Mouse (Mus musculus) lung, embryonic 15.5 days (tissue): Measurements from ENCODE around the gene Ifna2. TPM values are rescaled to one million over a fixed set of nuclear protein-coding genes. Genes with fewer than 3 reads are reported as not detected.

ENCODE experiments used
- ATAC-seq: fragments of 200-750 bp; cut with Nextera tagmentation; 2 replicates; pipeline ENCODE4 v1.8.0; 2017; ENCODE audit warnings: moderate number of reproducible peaks, borderline replicate concordance; ENCODE audit not compliant: low FRiP score, low TSS enrichment; ENCODE audit errors: extremely low read depth
- H3K27ac ChIP-seq: fragments of 300-500 bp; sonication (generic); 2 replicates; pipeline ENCODE4 v1.5.1; 2015; ENCODE audit warnings: moderate library complexity, mild to moderate bottlenecking, inconsistent platforms
- H3K27me3 ChIP-seq: fragments of 300-500 bp; sonication (generic); 2 replicates; pipeline ENCODE4 v1.6.1; 2015; ENCODE audit warnings: inconsistent platforms
- H3K36me3 ChIP-seq: fragments of 300-500 bp; sonication (generic); 2 replicates; pipeline ENCODE4 v1.6.1; 2015; ENCODE audit warnings: inconsistent platforms
- H3K4me1 ChIP-seq: fragments of 300-500 bp; sonication (generic); 2 replicates; pipeline ENCODE4 v1.6.1; 2015; ENCODE audit warnings: inconsistent platforms
- H3K4me2 ChIP-seq: fragments of 300-500 bp; sonication (generic); 2 replicates; pipeline ENCODE4 v1.6.1; 2015; ENCODE audit warnings: inconsistent platforms, mild to moderate bottlenecking, moderate library complexity
- H3K4me3 ChIP-seq: fragments of 300-500 bp; sonication (generic); 2 replicates; pipeline ENCODE4 v1.5.1; 2015; ENCODE audit warnings: mild to moderate bottlenecking, inconsistent platforms
- H3K9ac ChIP-seq: fragments of 300-500 bp; sonication (generic); 2 replicates; pipeline ENCODE4 v1.6.1; 2015; ENCODE audit warnings: inconsistent platforms
- H3K9me3 ChIP-seq: fragments of 300-500 bp; sonication (generic); 2 replicates; pipeline ENCODE4 v1.6.1; 2016; ENCODE audit warnings: inconsistent platforms
- WGBS: fragments of 180-500 bp; shearing (Covaris S2); methylation state at CpG from one replicate; pipeline ENCODE4 v1.1.7; 2015; 5-methylcytosine and 5-hydroxymethylcytosine counted together
- polyA plus RNA-seq: library from polyadenylated mRNA; unstranded; fragments of >200 nt; fragmentation: Nextera tagmentation; extraction: Ambion mirVana; gene quantifications from 2 replicates; pipeline ENCODE4 v1.2.1, GENCODE M21; 2015

Gene Ifna2
- not detected in 2 replicates for polyA plus RNA-seq

DNA sequence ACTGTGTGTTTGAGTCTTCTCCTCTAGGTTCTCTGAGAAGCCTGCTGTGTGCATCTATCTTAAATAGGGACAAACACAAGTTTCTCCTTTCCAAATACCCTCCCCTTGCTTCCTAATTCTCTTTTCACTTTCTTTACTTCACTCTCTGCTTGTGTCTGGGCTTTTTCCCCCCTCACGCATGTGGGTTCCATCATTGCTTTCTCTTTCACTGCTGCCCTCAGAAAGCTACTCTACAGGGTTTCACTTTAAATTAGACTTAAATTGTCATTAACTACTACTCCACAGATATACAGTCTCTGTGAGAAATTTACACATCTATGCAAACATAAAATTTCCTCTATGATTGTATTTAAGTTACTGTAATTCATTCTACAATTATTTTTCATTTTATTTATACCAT, at the start of gene Ifna2:
Gene Ifna2, minus strand, starts transcription at position 101 of the 400 bp plus-strand sequence.
- Histone ChIP-seq H3K27me3 (no peaks in the 10 kb centered on the region), H3K27ac (no peak within 1 kb of the TSS), H3K9ac (no peak within 1 kb of the TSS), H3K4me1 (no peaks in the 10 kb centered on the region), H3K9me3 (no peaks in the 10 kb centered on the region), H3K4me3 (no peak within 1 kb of the TSS), H3K36me3 (no peaks in the 10 kb centered on the region), H3K4me2 (no peak within 1 kb of the TSS)
- WGBS: 77% methylated on average over 1 of the region's 1 CpGs
- ATAC-seq: no peak

DNA sequence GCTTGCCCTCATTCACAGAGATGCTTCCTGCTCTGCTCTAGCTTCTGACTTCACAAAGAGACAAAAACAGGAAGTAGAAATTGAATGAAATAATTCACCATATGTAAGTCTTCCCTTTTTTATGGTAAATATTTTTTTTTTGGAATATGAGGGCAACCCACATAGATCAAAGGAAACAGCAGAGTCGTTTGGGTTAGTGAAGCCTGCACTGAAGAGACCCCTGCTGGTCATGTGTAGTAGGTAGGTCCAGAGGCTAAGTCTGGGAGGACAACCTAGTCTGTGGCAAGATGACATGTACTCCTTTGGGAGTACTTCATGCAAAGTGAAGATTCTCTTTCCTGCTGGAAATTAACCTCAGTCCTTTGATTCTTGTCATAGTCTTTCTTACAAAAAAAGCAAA, 43.6 kb upstream of the Ifna2 start:
- Histone ChIP-seq H3K27me3 (no peaks in the 10 kb centered on the region), H3K27ac (no peak overlapping the region), H3K9me3 (no peaks in the 10 kb centered on the region), H3K4me1 (no peaks in the 10 kb centered on the region), H3K9ac (no peak overlapping the region), H3K4me2 (peak overlapping the region; percentile 16; the same call in 1 of the 2 replicates), H3K36me3 (no peaks in the 10 kb centered on the region), H3K4me3 (no peak overlapping the region)
- ATAC-seq: no peak
- 0% methylated on average over 1 of the region's 1 CpGs for WGBS

DNA sequence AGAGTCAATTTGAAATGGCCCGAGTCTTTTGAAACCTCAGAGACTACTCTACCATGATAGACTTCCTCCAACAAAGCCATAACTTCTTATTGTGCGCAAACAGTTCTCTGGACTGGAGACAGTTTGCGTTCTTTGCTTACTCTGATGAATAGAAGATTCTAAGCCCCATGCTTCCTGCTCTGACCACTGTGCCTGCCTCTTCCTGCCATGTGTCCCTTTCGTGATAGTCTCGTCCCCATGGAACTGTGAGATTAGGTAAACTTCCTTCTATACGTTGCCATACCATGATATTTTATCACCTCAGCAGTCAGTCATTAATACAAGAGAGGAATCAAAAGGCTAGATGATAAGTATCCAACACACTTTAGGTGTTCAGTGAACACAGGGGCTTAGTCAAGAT, 43.0 kb upstream of the Ifna2 start:
- H3K9me3 ChIP-seq: no peaks in the 10 kb centered on the region
- H3K4me3 ChIP-seq: no peak overlapping the region
- H3K27ac ChIP-seq: peak overlapping the region; percentile 44
- no peaks in the 10 kb centered on the region for H3K27me3 ChIP-seq
- no peak for ATAC-seq
- H3K36me3 ChIP-seq: no peaks in the 10 kb centered on the region
- peak overlapping the region; percentile 16; the same call in 1 of the 2 replicates for H3K4me2 ChIP-seq
- WGBS: 66% methylated on average over 6 of the region's 6 CpGs
- no peaks in the 10 kb centered on the region for H3K4me1 ChIP-seq
- H3K9ac ChIP-seq: no peak overlapping the region

DNA sequence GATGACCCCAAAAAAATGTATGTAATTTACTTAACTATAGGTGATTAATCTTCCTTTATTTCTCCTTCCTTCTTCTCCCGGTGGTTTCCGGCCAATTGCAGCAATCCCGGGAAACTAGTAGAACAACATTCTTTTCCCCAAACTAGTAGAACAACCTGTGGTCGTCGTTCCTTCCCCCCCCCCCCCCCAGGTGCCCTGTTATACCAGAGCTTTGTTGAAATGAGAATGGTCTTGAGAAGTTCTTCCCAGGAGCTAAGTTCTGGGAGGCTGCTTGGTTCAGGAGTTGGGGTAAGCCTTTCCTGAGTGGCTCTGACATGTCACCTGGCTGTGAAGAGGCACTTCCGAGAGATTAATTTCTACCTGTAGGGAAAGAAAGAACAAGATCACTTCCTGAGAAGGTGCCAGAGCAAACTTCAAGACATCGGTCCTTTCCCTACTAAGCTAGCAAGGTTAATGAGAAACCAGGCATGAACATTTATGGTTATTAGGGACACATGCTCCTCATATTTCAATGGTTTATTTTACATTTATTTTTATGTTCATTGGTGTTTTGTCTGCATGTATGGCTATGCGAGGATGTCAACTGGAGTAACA, 39.9 kb upstream of the Ifna2 start:
- peaks cover 14% of the 10 kb centered on the region for H3K36me3 ChIP-seq
- no peak overlapping the region for H3K4me3 ChIP-seq
- no peaks in the 10 kb centered on the region for H3K27me3 ChIP-seq
- H3K4me2 ChIP-seq: peak overlapping the region; percentile 29
- WGBS: 51% methylated on average over 8 of the region's 8 CpGs
- H3K27ac ChIP-seq: peak overlapping the region; percentile 97
- no peak for ATAC-seq
- no peak overlapping the region for H3K9ac ChIP-seq
- H3K4me1 ChIP-seq: peaks cover 21% of the 10 kb centered on the region
- H3K9me3 ChIP-seq: no peaks in the 10 kb centered on the region

DNA sequence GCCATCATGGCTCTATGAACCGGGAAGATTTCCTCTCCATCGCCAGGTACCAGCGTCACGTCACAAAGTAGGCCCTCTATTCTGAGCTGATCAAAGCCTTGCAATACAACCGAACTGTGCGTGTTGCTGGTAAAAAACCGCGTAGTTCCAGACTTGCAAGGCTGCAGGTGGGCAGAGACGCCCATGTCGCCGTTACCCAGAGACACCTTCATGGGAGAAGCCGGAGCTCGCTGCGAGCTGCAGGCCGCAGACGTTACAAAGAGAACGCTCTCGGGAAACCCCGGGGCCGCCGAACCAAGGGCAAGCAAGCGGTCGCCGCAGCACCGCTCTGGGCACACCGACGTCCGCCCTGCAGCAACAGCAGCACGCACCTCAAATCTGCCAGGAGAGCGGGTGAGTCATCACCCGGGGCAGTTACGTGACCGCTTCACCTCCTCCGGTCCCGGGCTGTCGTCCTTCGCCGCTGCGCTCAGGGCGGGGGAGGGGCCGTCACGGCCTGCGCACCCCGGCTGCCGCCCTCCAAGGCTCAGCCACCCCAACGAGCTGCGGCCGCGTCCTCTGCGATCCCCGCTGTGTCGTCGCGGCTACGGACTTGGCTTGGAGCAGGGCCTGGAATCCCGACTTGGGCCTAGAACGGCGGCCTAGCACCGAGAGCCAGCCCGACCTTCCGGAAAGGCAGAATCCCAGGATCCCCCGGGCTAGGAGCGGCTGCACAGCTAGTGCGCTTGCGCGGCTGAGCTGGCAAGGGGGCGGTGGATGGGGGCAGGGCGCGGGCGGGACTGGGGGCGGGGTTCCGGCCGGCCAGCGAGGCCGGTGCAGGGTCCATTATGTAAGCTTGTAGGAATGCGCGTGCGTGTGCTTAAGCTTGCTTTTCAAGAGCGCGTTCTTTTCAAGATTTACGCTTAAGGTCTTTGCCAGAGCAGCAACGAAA, 38.3 kb upstream of the Ifna2 start, which contains the start of the genes Gm26566 and Klhl9:
Gene Gm26566, plus strand, starts transcription at position 15 of the 931 bp plus-strand sequence.
Gene Klhl9, minus strand, starts transcription at position 675 of the 931 bp plus-strand sequence.
- Histone ChIP-seq H3K4me3 (peak within 1 kb of the TSS; percentile 85), H3K9ac (peak within 1 kb of the TSS; percentile 91), H3K27me3 (no peaks in the 10 kb centered on the region), H3K4me1 (peaks cover 28% of the 10 kb centered on the region), H3K27ac (peak within 1 kb of the TSS; percentile 97), H3K9me3 (no peaks in the 10 kb centered on the region), H3K36me3 (peaks cover 20% of the 10 kb centered on the region), H3K4me2 (peak within 1 kb of the TSS; percentile 71)
- peak; percentile 98 for ATAC-seq
- under 1% methylated on average over 72 of the region's 82 CpGs for WGBS

DNA sequence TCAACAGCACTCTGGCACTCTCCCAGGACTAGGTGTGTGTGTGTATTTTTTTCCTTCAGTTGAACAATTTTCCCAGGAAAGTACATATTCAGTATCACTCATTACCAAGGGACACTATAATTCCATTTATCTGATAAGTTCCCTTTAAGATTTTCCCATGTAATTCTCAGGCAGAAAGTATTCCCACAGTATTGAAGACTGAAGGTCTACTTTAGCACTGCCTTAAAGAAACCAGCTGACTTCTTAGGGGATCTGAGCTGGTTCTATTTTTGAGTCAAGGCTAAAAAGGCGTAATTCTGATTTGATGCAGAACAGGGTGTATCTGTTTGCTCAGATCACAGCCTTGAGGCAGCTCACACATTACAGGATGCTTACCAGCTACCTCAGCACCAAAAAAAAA, 35.0 kb upstream of the Ifna2 start:
- peak overlapping the region; percentile 71 for H3K4me2 ChIP-seq
- H3K27ac ChIP-seq: peak overlapping the region; percentile 19; the same call in 1 of the 2 replicates
- WGBS: 34% methylated on average over 1 of the region's 1 CpGs
- H3K27me3 ChIP-seq: no peaks in the 10 kb centered on the region
- H3K9me3 ChIP-seq: no peaks in the 10 kb centered on the region
- peaks cover 31% of the 10 kb centered on the region for H3K4me1 ChIP-seq
- peak overlapping the region; percentile 22; the same call in 1 of the 2 replicates for H3K9ac ChIP-seq
- H3K36me3 ChIP-seq: peaks cover 41% of the 10 kb centered on the region
- no peak for ATAC-seq
- peak overlapping the region; percentile 28 for H3K4me3 ChIP-seq

DNA sequence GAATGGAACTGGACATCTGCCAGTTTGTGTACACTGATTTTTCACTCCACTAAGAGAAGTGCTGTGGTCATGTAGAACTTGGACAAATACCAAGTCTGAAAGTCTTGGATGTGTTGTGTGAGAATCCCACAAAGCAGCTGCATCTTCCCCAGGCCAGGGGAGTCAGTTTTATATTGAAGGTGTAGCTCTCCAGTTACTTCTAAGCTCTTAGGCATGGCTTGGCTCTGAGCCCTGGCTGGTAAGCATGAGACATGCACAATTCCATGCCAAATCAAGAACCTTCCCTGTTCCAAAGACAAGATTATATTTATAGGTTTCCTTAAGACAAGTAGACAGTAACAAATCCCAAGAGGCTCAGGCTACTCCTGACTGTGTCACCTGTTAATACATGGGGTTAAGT, 31.3 kb upstream of the Ifna2 start:
- Histone ChIP-seq H3K9me3 (no peaks in the 10 kb centered on the region), H3K27ac (no peak overlapping the region), H3K4me1 (peaks cover 19% of the 10 kb centered on the region), H3K4me2 (no peak overlapping the region), H3K9ac (no peak overlapping the region), H3K4me3 (no peak overlapping the region), H3K36me3 (peaks cover 31% of the 10 kb centered on the region), H3K27me3 (no peaks in the 10 kb centered on the region)
- no peak for ATAC-seq

DNA sequence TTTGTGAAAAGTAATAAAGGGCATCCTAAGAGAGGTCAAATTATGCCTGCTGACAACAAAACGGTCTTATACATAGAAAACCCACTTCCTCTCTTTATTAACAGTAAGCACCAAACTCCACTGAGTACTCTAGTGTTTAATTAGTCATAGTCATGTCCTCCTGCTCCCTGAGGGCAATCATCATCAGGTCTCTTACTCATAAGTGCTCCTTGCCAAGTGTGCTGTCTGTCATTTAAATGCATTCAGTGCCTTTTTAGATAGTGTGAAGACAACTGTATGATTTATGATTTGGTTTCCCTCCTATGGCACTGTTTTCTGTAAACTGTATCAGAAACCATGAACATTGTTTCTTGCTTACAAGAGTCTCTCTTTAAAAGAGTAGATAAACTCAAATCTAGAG, 30.6 kb upstream of the Ifna2 start:
- Histone ChIP-seq H3K9me3 (no peaks in the 10 kb centered on the region), H3K4me1 (peaks cover 14% of the 10 kb centered on the region), H3K27me3 (no peaks in the 10 kb centered on the region), H3K4me2 (no peak overlapping the region), H3K27ac (no peak overlapping the region), H3K4me3 (no peak overlapping the region), H3K36me3 (peaks cover 31% of the 10 kb centered on the region), H3K9ac (no peak overlapping the region)
- no peak for ATAC-seq
- 64% methylated on average over 1 of the region's 1 CpGs for WGBS

DNA sequence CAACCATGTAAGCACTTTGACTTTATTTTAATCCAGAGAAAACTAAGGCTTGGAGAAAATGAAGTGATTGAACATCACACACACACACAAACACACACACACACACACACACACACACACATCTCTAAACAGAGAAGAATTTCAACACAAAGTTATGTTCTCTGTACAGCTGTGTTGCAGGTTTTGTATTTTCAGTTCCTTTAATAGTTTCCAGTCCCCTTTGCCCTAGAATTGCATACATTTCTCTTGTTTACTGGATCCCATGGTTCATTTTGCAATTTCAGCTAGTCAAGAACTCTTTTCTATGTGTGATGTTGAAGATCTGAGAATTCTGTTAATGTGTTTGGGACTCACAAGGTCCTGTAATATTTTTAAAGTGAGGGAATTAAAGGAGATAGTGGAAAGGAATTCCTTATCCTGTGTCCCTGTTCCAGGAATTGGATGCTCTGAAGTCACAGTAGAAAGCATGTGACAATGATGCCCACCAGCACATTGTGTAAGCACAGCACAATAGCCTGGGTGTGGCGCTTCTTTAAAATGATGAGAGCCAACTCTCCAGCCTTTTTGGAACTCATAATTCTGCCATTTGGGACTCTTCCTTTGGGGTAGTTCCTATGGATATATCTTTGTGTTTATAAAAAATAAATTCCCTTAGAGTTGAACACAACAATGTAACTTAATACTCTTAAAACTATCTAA, 23.6 kb upstream of the Ifna2 start:
- no peaks in the 10 kb centered on the region for H3K36me3 ChIP-seq
- no peaks in the 10 kb centered on the region for H3K4me1 ChIP-seq
- no peak overlapping the region for H3K4me3 ChIP-seq
- H3K27ac ChIP-seq: no peak overlapping the region
- no peak overlapping the region for H3K9ac ChIP-seq
- WGBS: 89% methylated on average over 1 of the region's 1 CpGs
- H3K27me3 ChIP-seq: no peaks in the 10 kb centered on the region
- H3K4me2 ChIP-seq: no peak overlapping the region
- no peaks in the 10 kb centered on the region for H3K9me3 ChIP-seq
- no peak for ATAC-seq

DNA sequence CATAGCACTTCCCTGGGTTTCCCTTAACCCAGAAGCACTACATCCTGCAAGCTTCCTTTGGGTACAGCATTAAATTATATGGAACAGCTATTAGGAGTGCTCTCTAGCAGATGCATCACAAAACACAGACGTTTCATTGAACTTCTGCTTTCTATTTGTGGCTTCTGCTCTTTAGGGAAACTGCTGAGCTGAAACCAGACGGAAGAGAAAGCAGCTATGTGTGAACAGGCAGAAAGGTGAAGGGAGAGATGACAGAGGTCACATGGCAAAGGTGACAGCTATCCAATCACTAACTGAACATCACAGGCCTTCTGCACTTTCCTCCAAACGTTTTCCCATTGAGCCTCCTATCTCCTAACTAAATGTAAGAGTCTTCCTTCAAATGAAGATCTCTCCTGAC, 22.2 kb upstream of the Ifna2 start:
- ATAC-seq: no peak
- no peaks in the 10 kb centered on the region for H3K9me3 ChIP-seq
- no peaks in the 10 kb centered on the region for H3K4me1 ChIP-seq
- no peaks in the 10 kb centered on the region for H3K36me3 ChIP-seq
- H3K4me3 ChIP-seq: no peak overlapping the region
- WGBS: 38% methylated on average over 3 of the region's 3 CpGs
- H3K4me2 ChIP-seq: no peak overlapping the region
- no peak overlapping the region for H3K27ac ChIP-seq
- H3K9ac ChIP-seq: no peak overlapping the region
- no peaks in the 10 kb centered on the region for H3K27me3 ChIP-seq

DNA sequence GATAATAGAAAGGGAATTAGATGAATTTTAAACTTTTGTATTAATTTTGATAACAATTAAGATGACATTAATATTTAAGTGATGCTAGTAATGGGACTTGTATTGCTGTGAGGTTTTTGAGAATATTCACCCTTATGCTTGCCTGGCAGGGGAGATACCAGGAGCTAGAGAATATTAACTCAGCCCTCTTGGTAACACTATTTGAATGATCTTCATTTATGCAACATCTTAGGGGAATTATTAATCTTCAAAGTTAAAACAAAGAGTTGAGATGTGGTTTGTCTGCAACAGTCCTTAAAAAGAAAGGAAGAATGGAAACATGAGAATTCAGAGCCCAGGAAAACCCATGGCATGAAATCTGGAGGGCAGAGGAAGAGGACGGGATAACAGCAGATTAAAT, 15.6 kb upstream of the Ifna2 start:
- Histone ChIP-seq H3K4me2 (no peak overlapping the region), H3K27ac (no peak overlapping the region), H3K9ac (no peak overlapping the region), H3K4me3 (no peak overlapping the region), H3K9me3 (no peaks in the 10 kb centered on the region), H3K27me3 (no peaks in the 10 kb centered on the region; the same call in 1 of the 2 replicates), H3K4me1 (no peaks in the 10 kb centered on the region), H3K36me3 (no peaks in the 10 kb centered on the region)
- 87% methylated on average over 1 of the region's 1 CpGs for WGBS
- no peak for ATAC-seq
